Mouse (Mus musculus) ES-E14 (cell line): ENCODE data around the gene Ptprn2.

Source experiments
- ZC3H11A ChIP-seq: IDR thresholded peaks from 2 replicates; pipeline ENCODE4 v1.6.1; 2012; ENCODE audit warnings: low read depth, mild to moderate bottlenecking, inconsistent platforms, low read length, borderline replicate concordance
- ZNF384 ChIP-seq: IDR thresholded peaks from 2 replicates; pipeline ENCODE4 v1.6.1; 2012; ENCODE audit warnings: low read depth, low read length, inconsistent platforms

DNA sequence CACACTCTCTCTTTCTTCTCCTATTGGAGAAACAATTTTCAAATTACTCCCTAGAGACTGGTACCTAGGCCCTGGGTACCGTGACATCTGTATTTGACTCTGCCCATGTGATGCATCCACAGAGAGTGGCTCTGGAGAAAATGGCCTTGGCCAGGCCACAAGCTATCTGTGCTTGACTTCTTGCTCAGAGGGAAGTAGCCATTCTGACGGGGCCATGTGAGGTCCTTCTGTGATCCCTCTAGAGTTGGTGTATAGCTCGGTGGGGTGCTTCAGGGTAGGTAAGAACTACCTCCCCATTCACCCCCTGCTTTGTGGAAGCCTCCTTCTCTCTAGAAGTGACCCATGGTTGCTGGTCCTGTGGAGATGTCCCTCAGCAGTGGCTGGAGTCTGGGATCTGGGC is 134.8 kb downstream of the Ptprn2 start:
- TF ChIP-seq ZC3H11A, result no peak
- TF ChIP-seq ZNF384, result no peak
